Mouse (Mus musculus) spleen, postnatal 10 days (tissue): Measurements from ENCODE around the gene Folr1.

Source experiments
- DNase-seq, 2 experiments: peaks; one replicate each; pipeline ENCODE4 v3.0.0; 2021 to 2022; ENCODE audit warnings: low spot score in 2 of 2

Gene Folr1

GRCm38 (mm10) chr7:101868241-101869162 lies 2.1 kb downstream of the Folr1 start:
- no peak for DNase-seq

- DNase-seq, result no peak
These were observed 3.1 kb downstream of the Folr1 start for GRCm38 (mm10) chr7:101867482-101867881.

- DNase-seq, result no peak
These were observed 3.9 kb downstream of the Folr1 start for GRCm38 (mm10) chr7:101866491-101867265.

GRCm38 (mm10) chr7:101863415-101863814 lies 7.2 kb downstream of the Folr1 start, which contains the start of gene Anapc15:
Gene Anapc15, plus strand, starts transcription at chr7:101863715.
- no peak for DNase-seq

- DNase-seq, result no peak
These were observed 8.3 kb downstream of the Folr1 start for GRCm38 (mm10) chr7:101862291-101862690.

- no peak for DNase-seq
These were observed 9.6 kb downstream of the Folr1 start for GRCm38 (mm10) chr7:101860978-101861377.

- peak in 1 of 2 experiments; percentile 21 for DNase-seq
These were observed 12.2 kb downstream of the Folr1 start for GRCm38 (mm10) chr7:101858362-101858761.

- DNase-seq, result no peak
These were observed 13.5 kb downstream of the Folr1 start, which contains the start of gene Folr2 for GRCm38 (mm10) chr7:101857094-101857493. Gene Folr2, minus strand, starts transcription at chr7:101857194.

- no peak for DNase-seq
These were observed 16.8 kb downstream of the Folr1 start for GRCm38 (mm10) chr7:101853816-101854215.

GRCm38 (mm10) chr7:101852846-101853245 lies 17.7 kb downstream of the Folr1 start:
- no peak for DNase-seq

GRCm38 (mm10) chr7:101851689-101852088 lies 18.9 kb downstream of the Folr1 start:
- DNase-seq, result no peak

GRCm38 (mm10) chr7:101847934-101848333 lies 22.7 kb downstream of the Folr1 start:
- DNase-seq, result no peak

GRCm38 (mm10) chr7:101844186-101844585 lies 26.4 kb downstream of the Folr1 start:
- DNase-seq, result no peak

- DNase-seq, result peak; percentile 30 to 51
These were observed 32.7 kb downstream of the Folr1 start, which contains the start of gene Inppl1 for GRCm38 (mm10) chr7:101837606-101838471. Gene Inppl1, minus strand, starts transcription at chr7:101838229.

GRCm38 (mm10) chr7:101837154-101837605 lies 33.4 kb downstream of the Folr1 start:
- DNase-seq, result no peak

- peak; percentile 52 to 63 for DNase-seq
These were observed 34.1 kb downstream of the Folr1 start for GRCm38 (mm10) chr7:101836271-101837153.

- no peak for DNase-seq
These were observed 35.0 kb downstream of the Folr1 start for GRCm38 (mm10) chr7:101835457-101836109.

- no peak for DNase-seq
These were observed 35.7 kb downstream of the Folr1 start for GRCm38 (mm10) chr7:101834903-101835302.

- DNase-seq, result no peak
These were observed 36.5 kb downstream of the Folr1 start for GRCm38 (mm10) chr7:101833916-101834584.
